Mouse (Mus musculus): ENCODE data around the gene Zdbf2. TPM values are rescaled to one million over a fixed set of nuclear protein-coding genes. Genes with fewer than 3 reads are reported as not detected.

Gene Zdbf2
- total and polyA plus RNA-seq, 3 experiments: not detected

DNA sequence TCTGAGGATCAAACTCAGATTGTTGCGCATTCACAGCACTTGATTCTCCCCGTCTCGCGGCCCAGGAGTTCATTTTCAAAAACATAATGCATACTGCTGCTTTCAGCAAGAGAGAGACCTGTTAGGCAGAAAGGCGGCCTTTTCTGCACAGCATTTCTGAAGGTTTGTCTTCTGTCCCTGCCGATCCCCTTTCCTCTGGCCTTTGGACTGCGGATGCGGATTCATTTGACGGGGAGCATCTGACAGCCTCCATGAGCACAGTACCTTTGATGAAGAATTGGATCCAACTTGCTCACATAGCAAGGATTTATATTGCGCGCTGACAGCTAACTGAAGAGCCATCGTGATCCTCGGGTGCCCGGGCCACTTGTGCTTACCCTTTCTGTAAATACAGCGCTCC is 6.3 kb upstream of the Zdbf2 start:
- Histone ChIP-seq H3K4me2 (ENCODE audit: insufficient read depth, low read depth, poor library complexity, severe bottlenecking) (no peak overlapping the region), H3K9me3 (replicated peaks; ENCODE audit: low read length) (no peaks in the 10 kb centered on the region), H3K9ac (ENCODE audit: insufficient read depth, low read depth) (no peak overlapping the region), H3K27ac (ENCODE audit: insufficient read depth, low read depth) (no peak overlapping the region), H3K4me3 (replicated peaks in 1 of 3; ENCODE audit: low read depth in 2 of 3, low read length in 2 of 3, poor library complexity in 1 of 3) (no peak overlapping the region), H3K79me2 (replicated peaks; ENCODE audit: control insufficient read depth, extremely low read depth, insufficient read depth, poor library complexity, severe bottlenecking) (no peaks in the 10 kb centered on the region), H3K4me1 (ENCODE audit: control insufficient read depth in 1 of 2, insufficient read depth in 2 of 2) (no peaks in the 10 kb centered on the region), H3K36me3 (replicated peaks in 1 of 2; ENCODE audit: control insufficient read depth in 1 of 2, insufficient read depth in 1 of 2, low read length in 1 of 2) (no peaks in the 10 kb centered on the region), H3K27me3 (replicated peaks) (no peaks in the 10 kb centered on the region)
- DNase-seq (ENCODE audit: extremely low read depth): no peak
- dilution Hi-C loops (cut with MboI; ENCODE audit: extremely low pct_ligation_motif_present, extremely low pct_unique_long_range_greater_than_20kb, low sequenced_read_pairs) (no loop called here), in situ Hi-C loops (cut with MboI; ENCODE audit: low pct_ligation_motif_present, low pct_unique_long_range_greater_than_20kb, low sequenced_read_pairs) (no loop called here)
- TF ChIP-seq RCOR1 (conservative IDR thresholded peaks at IDR 0.05; ENCODE audit: low read depth, low read length) (no peak), ETS1 (conservative IDR thresholded peaks at IDR 0.05; ENCODE audit: low read depth, low read length) (no peak), IRF4 (IDR thresholded peaks at IDR 0.05; ENCODE audit: low read depth, low read length) (no peak), HCFC1 (IDR thresholded peaks at IDR 0.05; ENCODE audit: low read depth, low read length) (no peak), PAX5 (IDR thresholded peaks at IDR 0.05; ENCODE audit: low read length) (no peak), NRF1 (IDR thresholded peaks at IDR 0.05; ENCODE audit: low read depth, low read length) (no peak), JUND (conservative IDR thresholded peaks at IDR 0.05; ENCODE audit: low read depth, low read length) (no peak), RAD21 (IDR thresholded peaks at IDR 0.05; ENCODE audit: low read depth, low read length) (no peak), ZMIZ1 (IDR thresholded peaks at IDR 0.05; ENCODE audit: low read depth, low read length) (no peak), CHD1 (IDR thresholded peaks at IDR 0.05; ENCODE audit: low read depth, low read length) (no peak), MAFK (IDR thresholded peaks at IDR 0.05; ENCODE audit: insufficient replicate concordance, low read length) (no peak), MXI1 (IDR thresholded peaks at IDR 0.05; ENCODE audit: low read depth, low read length) (no peak), JUN (IDR thresholded peaks at IDR 0.05; ENCODE audit: insufficient read depth, low read depth, low read length) (no peak), GABPA (IDR thresholded peaks at IDR 0.05; ENCODE audit: insufficient replicate concordance, low read depth, low read length) (no peak), TBP (conservative IDR thresholded peaks at IDR 0.05; ENCODE audit: low read depth, low read length) (no peak), BHLHE40 (IDR thresholded peaks at IDR 0.05; ENCODE audit: low read depth, low read length) (no peak), EP300 (IDR thresholded peaks at IDR 0.05; ENCODE audit: low read length) (no peak)

DNA sequence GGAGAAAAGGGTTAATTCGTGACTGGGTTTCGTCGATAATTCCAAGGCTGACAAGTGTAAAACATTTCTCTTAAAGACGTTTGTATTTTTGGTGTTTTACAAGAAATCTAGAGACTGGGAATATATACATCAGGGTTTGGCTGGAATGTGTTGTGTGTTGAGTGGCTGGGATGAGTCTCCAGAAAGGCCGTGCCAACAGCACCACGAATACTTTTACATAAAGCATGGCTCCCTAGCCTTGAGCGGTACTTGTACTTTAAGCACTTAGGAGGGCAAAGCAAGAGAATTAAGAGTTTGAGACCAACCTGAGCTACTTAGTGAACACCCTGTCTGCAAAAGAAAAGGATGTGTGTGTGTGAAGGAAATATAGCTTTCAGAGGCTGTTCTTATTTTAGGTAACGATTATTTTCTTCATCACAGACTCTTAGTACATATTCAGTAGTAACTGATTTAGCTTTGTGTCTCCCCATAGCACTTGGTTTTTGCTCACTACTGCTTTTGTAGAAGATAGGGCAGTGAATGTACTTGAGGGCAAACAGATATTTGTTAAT is 865 bp upstream of the Zdbf2 start:
- DNase-seq (ENCODE audit: extremely low read depth): no peak
- H3K9me3 ChIP-seq (replicated peaks; ENCODE audit: low read length): peaks cover 2% of the 10 kb centered on the region
- H3K27me3 ChIP-seq (replicated peaks): no peaks in the 10 kb centered on the region
- H3K4me2 ChIP-seq (ENCODE audit: insufficient read depth, low read depth, poor library complexity, severe bottlenecking): no peak overlapping the region
- H3K27ac ChIP-seq (ENCODE audit: insufficient read depth, low read depth): no peak overlapping the region
- no peak overlapping the region for H3K9ac ChIP-seq (ENCODE audit: insufficient read depth, low read depth)
- dilution Hi-C loops (cut with MboI; ENCODE audit: extremely low pct_ligation_motif_present, extremely low pct_unique_long_range_greater_than_20kb, low sequenced_read_pairs): no loop called here
- H3K4me3 ChIP-seq (replicated peaks in 1 of 3; ENCODE audit: low read depth in 2 of 3, low read length in 2 of 3, poor library complexity in 1 of 3): no peak overlapping the region
- H3K79me2 ChIP-seq (replicated peaks; ENCODE audit: control insufficient read depth, extremely low read depth, insufficient read depth, poor library complexity, severe bottlenecking): no peaks in the 10 kb centered on the region
- in situ Hi-C loops (cut with MboI; ENCODE audit: low pct_ligation_motif_present, low pct_unique_long_range_greater_than_20kb, low sequenced_read_pairs): no loop called here
- H3K4me1 ChIP-seq (ENCODE audit: control insufficient read depth in 1 of 2, insufficient read depth in 2 of 2): no peaks in the 10 kb centered on the region
- TF ChIP-seq MAZ (IDR thresholded peaks at IDR 0.05; ENCODE audit: low read depth, low read length) (no peak), POLR2AphosphoS2 (IDR thresholded peaks at IDR 0.05; ENCODE audit: low read depth, low read length) (no peak), MXI1 (IDR thresholded peaks at IDR 0.05; ENCODE audit: low read depth, low read length) (no peak), JUND (conservative IDR thresholded peaks at IDR 0.05; ENCODE audit: low read depth, low read length) (no peak), CHD2 (IDR thresholded peaks at IDR 0.05; ENCODE audit: low read length) (no peak), PAX5 (IDR thresholded peaks at IDR 0.05; ENCODE audit: low read length) (no peak), ELF1 (IDR thresholded peaks at IDR 0.05; ENCODE audit: low read depth, low read length) (no peak), ZNF384 (IDR thresholded peaks at IDR 0.05; ENCODE audit: low read depth, low read length) (no peak), ZMIZ1 (IDR thresholded peaks at IDR 0.05; ENCODE audit: low read depth, low read length) (no peak), MYC (IDR thresholded peaks at IDR 0.05; ENCODE audit: low read depth, low read length) (no peak), GABPA (IDR thresholded peaks at IDR 0.05; ENCODE audit: insufficient replicate concordance, low read depth, low read length) (no peak), KAT2A (IDR thresholded peaks at IDR 0.05; ENCODE audit: insufficient replicate concordance, low read length) (no peak), ZKSCAN1 (IDR thresholded peaks at IDR 0.05; ENCODE audit: borderline replicate concordance, low read depth, low read length) (no peak), USF1 (IDR thresholded peaks at IDR 0.05; ENCODE audit: low read depth, low read length) (no peak), NELFE (IDR thresholded peaks at IDR 0.05; ENCODE audit: low read depth, low read length) (no peak), MAX (IDR thresholded peaks at IDR 0.05; ENCODE audit: low read length) (no peak), BHLHE40 (IDR thresholded peaks at IDR 0.05; ENCODE audit: low read depth, low read length) (no peak), UBTF (IDR thresholded peaks at IDR 0.05; ENCODE audit: low read depth, low read length) (no peak), RAD21 (IDR thresholded peaks at IDR 0.05; ENCODE audit: low read depth, low read length) (no peak)
- H3K36me3 ChIP-seq (replicated peaks in 1 of 2; ENCODE audit: control insufficient read depth in 1 of 2, insufficient read depth in 1 of 2, low read length in 1 of 2): no peaks in the 10 kb centered on the region

Data from CH12.LX (cell line).